Mouse (Mus musculus): ENCODE measurements at regions not wholly inside any gene's neighbourhood (a gene's known extent, or its start where the extent isn't known, plus 50 kb on each side); places are given as distances from the start of the nearest gene placed in this dataset.

DNA sequence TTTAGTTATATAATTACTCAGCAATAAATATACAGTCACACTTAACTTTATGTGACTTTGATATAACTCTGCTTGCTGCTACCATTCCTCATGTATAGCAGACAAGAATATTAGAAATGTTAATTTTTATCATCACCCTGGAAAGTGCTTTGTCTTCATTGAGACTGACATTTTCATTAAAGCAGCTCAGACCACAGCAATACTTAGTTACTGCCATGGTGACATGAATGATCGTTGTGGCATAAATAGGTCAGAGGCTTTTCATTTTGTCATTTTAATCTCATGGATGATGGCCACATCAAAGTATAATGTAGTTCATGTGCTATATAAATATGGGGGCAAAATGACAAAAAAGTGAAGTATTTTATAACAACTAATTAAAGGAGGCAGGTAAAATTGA is 498.1 kb downstream of the Slc22a22 start:
- peak; percentile 47 for DNase-seq (ENCODE audit: low spot score)

DNA sequence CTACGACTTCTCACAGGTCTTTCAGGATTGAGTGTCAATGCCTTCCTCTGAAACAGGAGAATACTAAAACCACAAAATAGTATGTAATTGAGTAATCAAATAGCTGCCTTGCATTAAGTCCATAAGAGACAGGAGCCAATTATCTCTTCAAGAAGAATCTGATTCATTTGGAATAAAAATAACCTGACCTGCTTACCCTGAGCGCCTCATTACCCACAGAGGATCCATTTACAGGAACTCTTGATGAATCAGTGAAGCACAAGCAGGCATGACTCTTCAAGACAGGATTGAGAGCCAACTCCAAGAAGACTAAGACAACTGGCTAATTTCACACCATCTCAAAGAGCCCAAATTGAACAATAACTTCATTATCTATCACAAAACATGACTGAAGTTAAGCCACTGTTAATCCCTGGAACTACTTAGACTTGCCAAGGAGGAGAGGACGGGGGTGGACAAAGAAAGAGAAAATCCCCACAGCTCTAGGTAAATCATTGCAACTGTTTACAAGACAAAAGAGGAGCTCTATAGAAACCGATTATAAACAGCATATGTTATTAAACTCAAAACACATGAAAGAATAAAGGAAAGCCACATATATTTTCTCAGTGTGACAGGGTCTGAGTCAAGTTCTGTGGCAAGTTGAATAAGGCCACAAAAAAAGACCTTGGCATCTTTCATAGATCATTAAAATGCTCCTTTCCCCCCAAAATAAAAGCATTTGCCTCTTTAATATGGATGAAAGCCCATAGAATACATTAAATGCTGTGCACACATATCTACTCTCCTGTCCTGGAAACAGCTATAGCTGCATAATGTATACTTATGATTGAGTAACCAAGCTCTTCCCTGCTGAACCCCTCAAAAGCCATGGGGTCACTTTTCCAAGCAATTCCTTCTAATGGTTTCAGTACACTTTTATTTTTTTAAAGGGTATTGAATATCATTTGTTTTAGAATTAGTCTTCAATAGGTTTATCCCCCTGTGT is 501.7 kb downstream of the Slc22a22 start:
- DNase-seq (ENCODE audit: low spot score) = no peak

DNA sequence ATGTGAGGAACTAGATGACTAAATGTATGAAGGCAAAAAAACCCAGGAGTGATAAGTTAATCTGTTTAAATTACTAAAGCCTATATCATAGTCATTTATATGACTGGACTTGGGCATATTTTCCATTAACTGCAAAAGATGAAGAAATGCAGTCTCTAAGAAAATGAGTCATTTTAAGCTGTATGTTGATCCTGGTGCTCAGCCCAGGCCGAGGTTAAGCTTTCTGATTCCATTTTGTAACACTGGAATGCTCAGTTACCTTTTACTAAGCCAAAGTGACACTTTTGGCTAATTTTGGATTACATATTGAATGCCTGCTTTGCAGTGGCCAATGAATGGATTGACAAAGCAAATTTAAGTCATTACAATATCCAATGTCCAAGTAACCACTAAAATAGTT is 507.3 kb downstream of the Slc22a22 start:
- DNase-seq (ENCODE audit: low spot score) = no peak

DNA sequence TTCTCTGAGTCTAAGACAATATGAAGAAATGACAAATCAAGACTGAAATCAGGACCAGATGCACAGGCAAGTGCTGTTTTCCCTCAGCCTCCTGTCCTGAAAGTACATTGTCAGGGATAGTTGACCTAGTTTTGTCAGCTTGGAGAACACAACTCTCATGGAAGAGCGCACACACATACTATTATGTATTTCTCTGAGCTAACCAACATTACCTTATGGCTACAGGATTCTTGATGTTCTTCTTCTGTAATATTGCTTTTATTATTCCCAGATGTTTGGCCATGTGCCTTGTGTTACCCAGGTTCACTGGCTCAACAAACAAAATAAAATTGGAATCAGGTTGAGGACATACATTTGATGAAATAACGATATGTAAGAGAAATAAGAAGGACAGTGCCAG is 521.1 kb downstream of the Slc22a22 start:
- peak; percentile 36 for DNase-seq (ENCODE audit: low spot score)

DNA sequence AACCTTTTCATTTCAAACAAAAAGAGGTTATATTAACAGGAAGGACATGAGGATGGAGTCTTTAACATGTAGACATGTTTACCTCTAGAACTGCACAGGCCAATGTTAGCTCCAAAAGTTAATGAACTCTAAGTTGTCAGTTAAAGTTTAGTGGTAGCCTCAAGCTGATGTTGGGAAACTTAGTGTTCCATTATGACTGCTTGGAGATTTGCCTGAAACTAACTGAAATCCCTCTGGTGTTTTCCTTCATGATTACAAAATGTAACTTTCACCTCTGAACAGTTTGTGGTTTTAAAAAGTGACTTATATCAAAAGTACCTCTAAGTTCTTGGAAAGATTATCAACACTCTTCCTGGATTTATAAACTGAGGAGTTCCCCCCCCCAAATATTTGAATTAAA is 525.2 kb downstream of the Slc22a22 start:
- no peak for DNase-seq (ENCODE audit: low spot score)

DNA sequence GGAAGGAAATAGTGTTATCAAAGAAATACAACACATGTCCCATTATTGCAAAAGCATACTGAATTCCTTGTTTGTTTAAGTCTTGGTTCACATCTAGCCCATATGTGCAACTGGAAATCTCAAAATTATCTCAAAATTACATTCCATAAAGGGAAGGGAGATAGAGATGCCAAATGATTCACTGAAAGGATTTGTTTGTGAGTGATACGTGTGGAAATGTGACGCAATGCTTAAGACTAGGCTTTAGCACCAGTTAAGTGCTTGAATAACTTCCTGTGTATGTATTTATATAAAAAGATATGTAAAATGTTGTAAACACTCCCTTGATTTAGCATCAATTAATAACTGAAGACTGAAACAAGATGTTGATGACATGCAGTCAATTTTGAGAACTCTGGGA is 526.6 kb downstream of the Slc22a22 start:
- no peak for DNase-seq (ENCODE audit: low spot score)

DNA sequence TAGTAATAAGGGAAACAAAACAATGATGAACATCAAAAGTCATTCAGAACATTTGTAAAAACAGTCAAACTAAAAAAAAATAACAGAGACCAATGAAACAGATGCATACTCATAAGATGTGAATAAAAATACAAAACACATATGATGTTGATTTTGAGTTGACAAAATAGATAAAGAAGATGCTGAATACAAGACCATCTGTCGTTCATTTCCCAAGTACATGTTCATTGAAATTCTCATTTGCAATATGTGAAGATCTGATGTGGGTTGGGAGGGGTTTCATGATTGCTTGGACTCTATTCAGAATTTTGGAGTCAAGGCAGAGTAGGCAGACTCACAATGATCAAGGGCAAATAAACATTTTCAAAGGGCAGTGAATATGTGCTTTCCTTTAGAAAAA is 536.5 kb downstream of the Slc22a22 start:
- DNase-seq (ENCODE audit: low spot score) = no peak

DNA sequence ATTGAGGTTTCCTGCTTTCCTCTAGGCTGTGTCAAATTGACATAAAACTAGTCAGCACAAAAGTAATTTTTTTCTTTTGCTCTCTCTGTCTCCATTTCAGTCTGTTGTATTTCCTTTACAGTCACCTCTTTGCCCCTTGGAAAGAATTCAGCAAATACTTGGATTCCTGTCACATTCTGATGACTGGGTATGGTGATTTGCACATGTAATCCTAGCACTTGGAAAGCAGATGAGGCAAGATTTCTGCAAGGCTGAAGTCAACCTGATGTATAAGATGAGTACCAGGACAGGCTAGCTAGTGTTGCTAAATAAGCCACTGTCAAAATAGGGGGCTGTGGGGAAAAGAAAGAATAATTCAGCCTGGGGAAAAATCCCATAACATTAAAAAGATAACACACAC is 580.9 kb downstream of the Slc22a22 start:
- DNase-seq (ENCODE audit: low spot score) = no peak

DNA sequence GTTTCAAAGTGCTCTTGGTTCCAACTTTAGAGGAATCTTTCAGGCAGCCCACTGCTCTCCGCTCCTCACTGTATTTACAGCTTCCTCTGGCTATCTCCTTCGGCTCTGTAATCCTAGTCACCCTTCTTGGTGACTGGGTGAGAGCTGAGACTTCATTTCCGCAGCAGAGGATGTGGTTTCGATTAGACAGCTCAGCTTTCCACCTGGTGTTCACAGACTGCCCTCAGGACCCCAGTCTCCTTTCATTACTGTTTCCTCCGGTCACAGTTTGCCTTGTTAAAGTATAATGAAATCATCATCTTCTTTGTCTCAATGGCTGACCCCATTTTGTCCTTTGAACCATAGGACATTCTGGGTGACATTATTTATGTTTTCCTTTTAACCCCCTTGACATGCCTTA is 595.9 kb downstream of the Slc22a22 start:
- DNase-seq (ENCODE audit: low spot score) = no peak

DNA sequence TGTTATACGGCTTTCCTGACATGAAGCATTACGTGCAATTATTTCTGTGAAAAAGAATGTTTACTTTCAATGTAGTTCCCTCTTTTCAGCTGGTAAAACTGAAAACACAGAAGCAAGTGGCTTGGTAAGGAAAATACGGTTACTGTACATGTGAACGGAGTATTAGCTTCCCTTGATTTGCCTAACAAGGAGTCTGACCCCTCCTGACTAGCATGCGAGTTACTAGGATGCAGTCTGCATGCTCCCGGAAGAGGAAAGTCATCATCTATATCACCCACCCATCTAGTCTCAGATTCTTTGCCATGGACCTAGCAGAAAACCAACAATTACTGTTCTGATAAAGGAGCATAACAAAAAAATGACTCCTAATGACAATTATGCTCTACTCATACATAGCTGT is 611.5 kb downstream of the Slc22a22 start:
- DNase-seq (ENCODE audit: low spot score) = peak; percentile 45

DNA sequence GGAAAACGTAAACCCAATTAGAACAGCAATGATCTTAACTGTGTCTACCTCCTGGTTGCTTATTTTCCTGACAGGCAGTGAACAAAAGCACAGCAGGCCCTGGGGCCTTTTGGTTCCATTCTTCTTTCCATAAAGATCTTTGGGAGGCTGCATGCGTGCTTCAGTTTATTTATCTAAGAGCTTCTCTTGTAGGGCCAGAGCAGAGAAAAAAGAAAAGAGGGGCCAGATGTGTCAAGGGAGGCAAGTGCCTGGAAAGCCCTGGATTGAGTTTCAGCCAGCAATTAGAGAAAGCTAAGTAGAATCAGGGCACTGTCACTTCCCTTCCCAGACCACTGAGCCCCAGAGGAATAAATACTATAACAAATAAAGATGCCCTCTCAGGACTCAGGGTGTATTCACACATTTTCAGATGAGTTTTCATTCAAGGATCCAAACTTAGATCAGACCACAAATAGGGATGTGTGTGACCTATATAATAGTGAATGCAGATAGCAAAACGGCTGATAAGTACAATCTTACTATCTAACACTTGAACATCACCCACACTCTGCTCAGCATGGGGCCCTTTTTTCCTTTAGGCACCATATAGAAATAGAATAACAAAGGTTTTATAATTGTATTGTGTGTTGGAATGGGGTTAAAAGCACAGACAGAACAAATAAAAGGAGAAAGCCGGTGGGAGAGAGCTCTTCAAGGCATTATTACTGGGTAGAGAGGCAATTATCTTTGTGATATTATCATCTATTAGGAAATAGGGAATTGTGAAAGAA is 612.2 kb downstream of the Slc22a22 start:
- DNase-seq (ENCODE audit: low spot score) = peak; percentile 82

DNA sequence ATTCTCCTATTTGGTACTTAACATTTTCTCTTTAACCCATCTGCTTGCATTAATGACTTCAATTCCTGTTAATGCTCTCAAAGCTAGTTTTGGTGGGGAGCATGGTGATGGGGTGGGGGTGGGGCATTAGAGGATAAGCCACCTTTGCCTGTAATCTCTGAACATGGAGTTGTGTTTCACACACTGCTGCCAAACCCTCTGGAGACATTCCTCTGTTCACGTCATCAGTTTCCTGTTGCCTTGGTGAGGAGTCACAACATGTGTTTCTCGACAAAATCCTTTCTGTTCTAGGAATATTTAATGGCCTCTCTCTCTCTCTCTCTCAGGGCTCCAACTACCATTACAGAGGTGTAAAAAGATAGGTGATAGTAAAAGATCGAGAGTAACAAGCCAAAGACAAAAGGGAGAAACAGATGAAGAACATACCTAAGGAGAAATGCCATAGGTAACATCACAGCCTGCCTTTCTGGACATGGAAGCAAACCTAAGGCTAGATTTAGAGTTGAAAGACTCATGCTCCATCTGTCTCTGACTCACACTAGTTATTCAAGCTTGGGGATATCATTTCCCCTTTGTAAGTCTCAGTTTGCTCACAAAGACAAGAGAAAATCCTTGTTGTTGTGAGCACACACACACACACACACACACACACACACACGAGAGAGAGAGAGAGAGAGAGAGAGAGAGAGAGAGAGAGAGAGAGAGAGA is 618.6 kb downstream of the Slc22a22 start:
- no peak for DNase-seq (ENCODE audit: low spot score)

DNA sequence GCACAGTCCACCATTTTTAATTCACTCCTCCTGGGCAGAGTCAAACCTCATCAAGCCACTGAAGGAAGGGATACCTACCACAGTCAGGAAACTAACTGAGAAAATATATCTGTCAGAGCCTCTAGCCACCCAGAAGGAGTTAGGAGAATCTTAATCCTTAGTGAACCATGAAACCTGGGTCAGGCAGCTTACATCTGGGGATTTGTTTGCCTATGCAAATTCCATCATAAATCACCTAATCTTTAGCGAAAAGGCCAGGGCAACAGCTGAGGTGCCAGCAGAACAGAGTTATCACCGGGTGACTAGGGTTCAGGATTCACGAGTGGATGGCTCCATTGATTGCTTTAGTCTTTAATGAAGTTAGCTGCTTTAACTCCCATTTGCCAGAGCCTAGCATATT is 619.3 kb downstream of the Slc22a22 start:
- peak; percentile 37 for DNase-seq (ENCODE audit: low spot score)

DNA sequence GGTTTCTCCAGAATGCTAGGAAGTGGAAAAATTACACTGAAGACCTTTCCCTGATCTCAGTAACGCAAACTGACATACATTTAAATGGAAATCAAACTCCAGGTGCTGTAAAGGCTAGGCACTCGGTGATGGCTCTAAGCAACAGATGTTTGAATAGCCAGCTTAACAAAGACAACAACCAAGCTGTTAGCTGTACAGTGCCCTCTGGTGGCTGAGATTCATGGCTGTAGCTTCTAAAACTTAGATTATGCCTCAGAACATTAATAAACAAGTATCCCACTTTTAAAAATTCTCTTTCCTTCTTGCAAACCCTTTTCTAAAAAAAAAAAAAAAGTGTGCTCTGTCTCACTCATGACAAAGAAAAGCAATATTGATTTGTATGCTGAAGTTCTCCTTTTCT is 621.4 kb downstream of the Slc22a22 start:
- DNase-seq (ENCODE audit: low spot score) = peak; percentile 88

DNA sequence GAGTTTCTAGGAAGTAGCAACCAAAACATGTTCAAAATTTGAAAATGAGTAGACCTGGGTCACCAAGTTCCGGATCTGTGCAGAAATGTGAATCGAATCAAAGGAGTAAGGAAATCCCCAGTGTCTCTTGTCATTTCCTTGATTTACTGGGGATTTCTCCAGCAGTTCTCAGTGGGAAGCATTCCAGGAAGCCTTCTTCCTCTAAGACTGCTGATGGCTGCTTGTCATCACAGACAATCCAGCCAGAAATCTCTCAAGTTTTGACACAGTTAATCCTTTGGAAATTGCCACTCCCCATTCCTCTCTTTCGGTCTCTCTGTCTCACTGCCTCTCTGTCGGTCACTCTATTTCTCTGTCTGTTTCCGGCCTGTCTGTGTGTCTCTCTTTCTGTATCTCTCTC is 624.3 kb downstream of the Slc22a22 start:
- no peak for DNase-seq (ENCODE audit: low spot score)

DNA sequence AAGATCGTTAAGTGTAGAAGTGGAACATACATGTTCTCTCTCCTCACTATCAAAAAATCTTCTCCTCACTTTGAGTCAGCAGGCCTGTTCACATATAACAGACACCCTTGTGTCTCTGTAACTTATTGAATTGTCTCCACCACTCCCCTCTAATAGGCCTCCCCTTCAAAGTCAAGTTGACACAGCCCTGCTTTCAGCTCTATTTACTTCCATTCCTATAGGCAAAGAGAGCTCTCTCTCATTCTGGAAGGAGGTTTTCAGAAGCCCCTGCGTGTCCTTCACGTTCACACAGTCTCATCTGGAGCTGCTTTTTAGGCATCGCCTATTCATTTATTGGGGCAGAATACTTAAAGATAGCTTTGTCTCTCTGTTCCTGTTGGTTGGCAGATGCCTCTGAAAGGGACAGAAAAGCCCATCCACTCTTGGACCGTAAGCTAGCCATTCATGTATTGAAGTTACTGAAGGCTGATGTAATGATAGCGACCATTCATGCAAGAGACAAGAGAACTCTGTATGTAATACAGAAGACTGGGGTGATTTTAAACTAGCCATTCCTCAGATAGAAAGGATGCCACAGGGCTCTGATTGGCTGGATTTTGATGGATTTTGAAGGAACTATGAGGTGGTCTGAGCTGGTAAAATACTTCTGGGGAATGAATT is 629.8 kb downstream of the Slc22a22 start:
- DNase-seq (ENCODE audit: low spot score) = no peak

DNA sequence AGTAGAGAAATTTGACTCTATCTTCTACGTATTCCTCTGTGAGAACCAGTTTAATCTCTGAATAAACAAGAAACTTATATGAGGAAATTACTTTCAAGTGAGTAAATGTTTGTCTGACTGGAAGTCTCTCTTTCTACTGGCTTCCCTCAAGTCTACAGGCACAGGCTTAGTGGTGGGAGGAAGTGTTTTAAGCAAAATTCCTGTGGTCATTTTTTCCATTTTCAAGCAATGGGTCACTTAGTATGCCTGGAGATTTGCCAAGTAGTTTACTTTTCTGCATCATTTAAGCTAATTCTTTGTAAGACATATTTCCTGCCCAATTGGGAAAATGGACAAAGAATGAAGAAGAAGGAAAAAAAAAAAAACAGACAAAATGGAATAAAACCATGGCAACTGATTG is 632.9 kb downstream of the Slc22a22 start:
- DNase-seq (ENCODE audit: low spot score) = no peak

DNA sequence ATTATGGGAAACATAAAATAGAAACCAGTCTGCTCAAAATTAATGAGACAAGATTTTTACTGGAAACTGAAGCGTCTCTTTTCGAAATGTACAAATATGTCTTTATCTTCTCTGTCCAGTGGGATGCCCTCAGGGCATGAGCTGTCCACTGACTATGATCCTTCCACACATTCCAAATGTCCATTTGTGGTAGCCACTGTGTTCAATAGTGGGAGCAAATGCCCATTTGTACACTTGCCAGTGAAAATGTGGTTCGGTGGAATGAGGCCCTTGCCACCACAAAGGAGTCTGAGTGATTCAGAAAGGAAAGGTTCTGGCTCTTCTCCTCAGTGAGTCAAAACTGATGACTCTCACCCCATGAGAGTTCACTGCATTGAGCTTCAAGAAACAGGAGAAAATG is 635.9 kb downstream of the Slc22a22 start:
- no peak for DNase-seq (ENCODE audit: low spot score)

DNA sequence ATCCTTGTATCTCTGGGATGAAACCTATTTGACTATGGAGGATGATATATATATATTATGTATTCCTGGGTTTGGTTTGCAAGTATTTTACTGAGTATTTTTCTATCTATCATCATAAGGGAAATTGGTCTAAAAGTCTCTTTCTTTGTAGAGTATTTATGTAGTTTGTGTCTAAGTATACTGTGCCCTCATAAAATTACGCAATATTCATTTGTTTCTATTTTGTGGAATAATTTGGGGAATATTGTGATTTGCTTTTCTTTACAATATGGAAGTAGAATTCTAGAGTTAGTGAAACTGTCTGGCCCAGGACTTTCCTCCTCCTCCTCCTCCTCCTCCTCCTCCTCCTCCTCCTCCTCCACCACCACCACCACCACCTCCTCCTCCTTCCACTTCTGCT is 640.1 kb downstream of the Slc22a22 start:
- DNase-seq (ENCODE audit: low spot score) = no peak

DNA sequence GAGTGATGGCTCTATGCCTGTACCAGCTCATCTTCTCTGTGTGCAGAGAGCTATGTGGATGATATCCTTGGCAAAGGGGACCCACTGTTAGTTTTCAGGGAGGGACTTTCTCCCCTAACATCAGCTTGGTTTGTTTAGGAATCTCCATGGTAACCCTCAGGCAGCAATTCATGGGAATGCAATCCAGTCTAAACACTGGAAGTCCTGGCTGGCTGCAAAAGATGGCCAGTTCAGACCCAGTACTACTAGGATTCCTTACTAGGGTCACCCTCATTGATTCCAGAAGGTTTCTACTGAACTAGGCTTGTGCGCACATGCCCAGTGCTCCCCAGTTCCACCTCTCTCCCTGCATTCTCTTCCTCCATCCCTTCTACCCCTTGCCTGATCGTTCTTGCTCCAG is 642.8 kb downstream of the Slc22a22 start:
- DNase-seq (ENCODE audit: low spot score) = no peak

DNA sequence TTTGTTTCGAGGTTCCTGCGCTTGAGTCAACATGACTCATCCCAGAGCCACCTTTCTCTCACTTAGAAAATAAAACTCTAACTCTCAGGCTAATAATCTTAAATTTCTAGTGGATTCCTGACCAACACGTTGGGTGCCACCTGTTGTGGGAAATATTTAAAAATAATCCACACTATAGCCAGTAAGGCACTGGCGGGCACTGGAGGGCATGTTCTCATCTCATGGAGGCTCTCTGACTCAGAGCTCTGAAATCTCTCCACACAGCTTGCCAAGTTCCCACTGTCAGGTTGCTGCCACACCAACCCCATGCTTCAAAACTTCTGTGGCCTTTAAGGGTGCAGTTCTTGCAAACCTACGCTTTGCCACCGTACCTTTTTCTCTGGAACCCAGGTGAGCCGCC is 644.8 kb downstream of the Slc22a22 start:
- no peak for DNase-seq (ENCODE audit: low spot score)

DNA sequence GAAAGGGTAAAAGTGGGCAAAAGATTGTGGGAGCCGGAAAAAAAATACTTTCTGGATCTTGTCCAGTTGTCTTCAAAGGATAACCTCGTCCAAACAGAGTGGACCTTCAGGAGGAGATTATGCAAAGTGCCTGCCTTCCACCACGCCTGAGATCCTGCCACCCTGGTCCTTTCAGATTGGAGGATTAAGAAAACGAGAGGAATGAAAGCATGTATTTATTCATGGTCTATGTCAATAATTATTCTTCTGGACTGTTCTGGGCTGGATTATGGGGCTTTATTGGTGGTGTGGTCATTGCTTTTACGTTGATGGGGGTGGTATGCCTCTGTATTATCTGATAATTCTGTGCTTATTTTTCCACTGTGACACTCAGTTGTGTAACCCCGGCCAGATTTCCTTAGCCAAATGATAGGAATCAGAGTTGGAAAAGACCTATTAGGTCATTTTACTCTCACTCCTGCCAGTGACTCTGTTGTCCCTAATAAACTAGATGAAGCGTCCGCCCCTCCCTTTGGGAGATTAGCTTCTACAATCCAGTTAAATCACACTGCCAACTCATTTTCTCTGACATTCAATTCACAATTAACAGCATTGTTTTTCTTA is 656.3 kb downstream of the Slc22a22 start:
- DNase-seq (ENCODE audit: low spot score) = no peak
